Mouse (Mus musculus): ENCODE measurements around the gene Snrnp70.

- TF ChIP-seq CTCF (IDR thresholded peaks at IDR 0.05; ENCODE audit: insufficient read depth, low read length) (no peak), POLR2A (IDR thresholded peaks at IDR 0.05; ENCODE audit: borderline replicate concordance, extremely low read depth, low read depth, low read length) (no peak)
Observed at GRCm38 (mm10) chr7:45334605-45335004, 60.9 kb downstream of the Snrnp70 start.
